Mouse (Mus musculus) heart, embryonic 11.5 days (tissue): ENCODE measurements around the gene Hist1h2ac. TPM values are rescaled to one million over a fixed set of nuclear protein-coding genes. Genes with fewer than 3 reads are reported as not detected.

Source experiments
- ATAC-seq: fragments of 200-750 bp; cut with Nextera tagmentation; replicated peaks from 2 replicates; pipeline ENCODE4 v1.8.0; 2017; ENCODE audit warnings: moderate library complexity; ENCODE audit not compliant: insufficient number of reproducible peaks, low FRiP score, low TSS enrichment
- H3K27ac ChIP-seq: fragments of 300-500 bp; sonication (generic); 2 replicates; pipeline ENCODE4 v1.5.1; 2014; ENCODE audit warnings: mild to moderate bottlenecking, low read depth, low read length
- H3K27me3 ChIP-seq: fragments of 300-500 bp; sonication (generic); 2 replicates; pipeline ENCODE4 v1.6.1; 2014; ENCODE audit warnings: mild to moderate bottlenecking, low read length, mixed read lengths; ENCODE audit not compliant: control insufficient read depth, insufficient read depth
- H3K36me3 ChIP-seq: fragments of 300-500 bp; sonication (generic); 2 replicates; pipeline ENCODE4 v1.6.1; 2014; ENCODE audit warnings: mild to moderate bottlenecking, low read length, moderate library complexity, mixed read lengths; ENCODE audit not compliant: control insufficient read depth, insufficient read depth
- H3K4me1 ChIP-seq: fragments of 300-500 bp; sonication (generic); 2 replicates; pipeline ENCODE4 v1.6.1; 2014; ENCODE audit warnings: low read length; ENCODE audit not compliant: control insufficient read depth, insufficient read depth
- H3K4me2 ChIP-seq: fragments of 300-500 bp; sonication (generic); 2 replicates; pipeline ENCODE4 v1.6.1; 2014; ENCODE audit warnings: mild to moderate bottlenecking, moderate library complexity
- H3K4me3 ChIP-seq: fragments of 300-500 bp; sonication (generic); 2 replicates; pipeline ENCODE4 v1.5.1; 2014; ENCODE audit warnings: low read depth, low read length
- H3K9ac ChIP-seq: fragments of 300-500 bp; sonication (generic); 2 replicates; pipeline ENCODE4 v1.6.1; 2014; ENCODE audit warnings: mild to moderate bottlenecking, low read depth, low read length, moderate library complexity
- H3K9me3 ChIP-seq: fragments of 300-500 bp; sonication (generic); replicated peaks from 2 replicates; pipeline ENCODE4 v1.6.1; 2016; ENCODE audit warnings: low read length; ENCODE audit not compliant: control insufficient read depth
- WGBS: fragments of 180-500 bp; shearing (Covaris S2); extraction: QIAGEN DNeasy Blood & Tissue Kit; methylation state at CpG from one replicate; pipeline ENCODE4 v1.1.7; 2014; ENCODE audit not compliant: insufficient replicate concordance; 5-methylcytosine and 5-hydroxymethylcytosine counted together
- polyA plus RNA-seq: library from polyadenylated mRNA; unstranded; fragments of >200 nt; fragmentation: Nextera tagmentation; extraction: Ambion mirVana; gene quantifications from 2 replicates; pipeline ENCODE4 v1.2.1, GENCODE M21; 2014

The Hist1h2ac gene
- polyA plus RNA-seq = 0.52 and 0.62 TPM in 2 replicates

- H3K9me3 ChIP-seq = no peaks in the 10 kb centered on the region
- H3K36me3 ChIP-seq = no peaks in the 10 kb centered on the region
- H3K4me3 ChIP-seq = peak within 1 kb of the TSS; percentile 49
- peak within 1 kb of the TSS; percentile 76 for H3K9ac ChIP-seq
- H3K27me3 ChIP-seq = no peaks in the 10 kb centered on the region
- H3K4me2 ChIP-seq = peak within 1 kb of the TSS; percentile 70
- WGBS = under 1% methylated on average over 32 of the region's 32 CpGs
- H3K27ac ChIP-seq = peak within 1 kb of the TSS; percentile 97
- peak; percentile 97 for ATAC-seq
- H3K4me1 ChIP-seq = 0 out of 2 replicates have a peak, but pooled peaks cover 8% of the 10 kb centered on the region
Observed at GRCm38 (mm10) chr13:23683755-23684281, at the start of gene Hist1h2ac, which contains the start of gene Hist1h2bc. TSS of gene Hist1h2ac (minus strand) at chr13:23683948. TSS of gene Hist1h2bc (plus strand) at chr13:23684199.

DNA sequence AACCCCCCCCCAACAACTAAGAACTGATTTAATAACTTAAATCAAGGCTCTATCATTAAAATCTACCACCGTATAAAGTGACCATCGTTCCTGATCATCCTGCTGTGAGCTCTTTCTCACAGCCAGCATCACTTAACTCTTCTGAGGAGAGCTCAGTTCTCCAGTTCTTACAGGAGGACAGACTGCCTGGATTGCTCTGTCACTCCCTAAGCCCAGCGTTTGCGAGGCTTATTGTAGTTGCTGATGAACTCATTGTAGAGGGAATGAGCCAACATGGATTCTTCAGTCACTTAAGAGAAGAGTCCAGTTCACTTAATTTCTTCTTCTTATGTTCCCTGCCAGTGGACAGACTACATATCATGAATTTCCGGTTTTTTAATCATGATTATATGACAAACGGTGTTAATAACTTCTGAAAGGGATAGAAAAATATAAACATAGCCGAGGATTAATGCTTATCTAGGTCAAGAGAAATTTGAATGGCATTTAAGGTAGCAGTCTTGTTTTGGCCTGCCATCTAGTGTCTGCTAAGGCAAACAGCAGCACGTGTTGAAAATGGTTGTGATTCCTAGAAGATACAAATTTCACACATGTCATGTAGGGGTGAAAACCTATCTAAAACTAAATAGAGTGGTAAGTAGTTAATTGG, 48.5 kb upstream of the Hist1h2ac start:
- no peak overlapping the region for H3K27ac ChIP-seq
- ATAC-seq = no peak
- H3K36me3 ChIP-seq = no peaks in the 10 kb centered on the region
- H3K4me2 ChIP-seq = no peak overlapping the region
- WGBS = 23% methylated on average over 8 of the region's 8 CpGs
- H3K4me3 ChIP-seq = no peak overlapping the region
- H3K9me3 ChIP-seq = no peaks in the 10 kb centered on the region
- H3K4me1 ChIP-seq = 0 out of 2 replicates have a peak, but pooled peaks cover 6% of the 10 kb centered on the region
- no peak overlapping the region for H3K9ac ChIP-seq
- H3K27me3 ChIP-seq = no peaks in the 10 kb centered on the region

DNA sequence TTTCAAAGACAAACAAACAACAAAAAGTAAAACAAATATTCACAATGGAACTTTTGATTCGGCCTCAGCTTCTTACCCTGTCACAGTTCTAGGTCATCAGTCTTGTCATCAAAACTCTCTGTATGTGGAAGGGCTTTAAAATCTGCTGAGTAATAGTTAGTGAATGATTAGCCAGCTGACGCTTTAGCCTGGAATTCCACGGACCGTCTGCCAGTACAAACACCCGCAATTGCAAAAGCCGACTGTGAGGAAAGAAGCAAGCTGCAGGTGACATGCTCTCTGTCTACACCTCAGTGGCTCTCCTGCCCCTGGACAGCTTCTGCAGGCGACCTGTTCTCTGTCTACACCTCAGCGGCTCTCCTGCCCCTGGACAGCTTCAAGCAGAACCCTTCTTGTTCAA, 46.7 kb upstream of the Hist1h2ac start:
- no peaks in the 10 kb centered on the region for H3K9me3 ChIP-seq
- no peak overlapping the region for H3K9ac ChIP-seq
- no peaks in the 10 kb centered on the region for H3K36me3 ChIP-seq
- 13% methylated on average over 8 of the region's 8 CpGs for WGBS
- peak overlapping the region; percentile 1; the same call in 1 of the 2 replicates for H3K4me2 ChIP-seq
- no peak overlapping the region for H3K4me3 ChIP-seq
- H3K4me1 ChIP-seq = 0 out of 2 replicates have a peak, but pooled peaks cover 6% of the 10 kb centered on the region
- H3K27me3 ChIP-seq = no peaks in the 10 kb centered on the region
- no peak overlapping the region for H3K27ac ChIP-seq
- no peak for ATAC-seq

GRCm38 (mm10) chr13:23729706-23730105, 46.0 kb upstream of the Hist1h2ac start:
- Histone ChIP-seq H3K9me3 (no peaks in the 10 kb centered on the region), H3K4me1 (0 out of 2 replicates have a peak, but pooled peaks cover 8% of the 10 kb centered on the region), H3K27me3 (no peaks in the 10 kb centered on the region), H3K27ac (no peak overlapping the region), H3K9ac (no peak overlapping the region), H3K36me3 (no peaks in the 10 kb centered on the region), H3K4me3 (no peak overlapping the region), H3K4me2 (no peak overlapping the region)
- WGBS = 92% methylated on average over 5 of the region's 5 CpGs
- ATAC-seq = no peak

- no peak for ATAC-seq
- no peak overlapping the region for H3K27ac ChIP-seq
Observed at GRCm38 (mm10) chr13:23729192-23729525, 45.4 kb upstream of the Hist1h2ac start.

GRCm38 (mm10) chr13:23728472-23729191, 44.9 kb upstream of the Hist1h2ac start:
- ATAC-seq = no peak
- Histone ChIP-seq H3K27ac (no peak overlapping the region), H3K36me3 (no peaks in the 10 kb centered on the region), H3K4me2 (no peak overlapping the region), H3K4me3 (no peak overlapping the region), H3K27me3 (no peaks in the 10 kb centered on the region), H3K4me1 (0 out of 2 replicates have a peak, but pooled peaks cover 9% of the 10 kb centered on the region), H3K9ac (no peak overlapping the region), H3K9me3 (no peaks in the 10 kb centered on the region)
- WGBS = 71% methylated on average over 18 of the region's 18 CpGs

More at GRCm38 (mm10) chr13:23729192-23729525, 45.4 kb upstream of the Hist1h2ac start:
- Histone ChIP-seq H3K4me1 (0 out of 2 replicates have a peak, but pooled peaks cover 9% of the 10 kb centered on the region), H3K9ac (no peak overlapping the region), H3K9me3 (no peaks in the 10 kb centered on the region), H3K4me3 (no peak overlapping the region), H3K4me2 (no peak overlapping the region), H3K36me3 (no peaks in the 10 kb centered on the region), H3K27me3 (no peaks in the 10 kb centered on the region)
- 87% methylated on average over 9 of the region's 9 CpGs for WGBS

DNA sequence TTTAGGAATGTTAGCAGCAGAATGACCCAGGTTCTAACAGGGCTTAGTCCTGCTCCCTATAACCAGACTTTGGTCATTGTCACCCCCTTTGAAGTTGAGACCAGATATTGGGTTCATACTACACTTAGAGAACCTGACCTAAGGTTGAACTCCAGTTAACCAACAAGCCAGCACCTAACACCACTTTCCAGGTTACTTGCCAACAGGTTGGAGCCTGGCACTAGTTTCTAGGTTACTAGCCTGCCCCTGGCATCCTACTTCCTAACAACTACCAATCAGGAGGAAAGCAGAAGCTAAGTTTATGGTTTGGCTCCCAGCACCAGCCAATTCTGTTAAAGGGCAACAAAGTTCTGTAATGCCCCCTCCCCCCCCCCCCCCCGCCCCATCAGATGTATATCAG, 41.5 kb upstream of the Hist1h2ac start:
- Histone ChIP-seq H3K36me3 (no peaks in the 10 kb centered on the region), H3K27ac (no peak overlapping the region), H3K4me1 (0 out of 2 replicates have a peak, but pooled peaks cover 7% of the 10 kb centered on the region), H3K4me3 (no peak overlapping the region), H3K9me3 (no peaks in the 10 kb centered on the region), H3K9ac (no peak overlapping the region), H3K27me3 (no peaks in the 10 kb centered on the region), H3K4me2 (no peak overlapping the region)
- WGBS = 40% methylated on average over 1 of the region's 1 CpGs
- ATAC-seq = no peak

DNA sequence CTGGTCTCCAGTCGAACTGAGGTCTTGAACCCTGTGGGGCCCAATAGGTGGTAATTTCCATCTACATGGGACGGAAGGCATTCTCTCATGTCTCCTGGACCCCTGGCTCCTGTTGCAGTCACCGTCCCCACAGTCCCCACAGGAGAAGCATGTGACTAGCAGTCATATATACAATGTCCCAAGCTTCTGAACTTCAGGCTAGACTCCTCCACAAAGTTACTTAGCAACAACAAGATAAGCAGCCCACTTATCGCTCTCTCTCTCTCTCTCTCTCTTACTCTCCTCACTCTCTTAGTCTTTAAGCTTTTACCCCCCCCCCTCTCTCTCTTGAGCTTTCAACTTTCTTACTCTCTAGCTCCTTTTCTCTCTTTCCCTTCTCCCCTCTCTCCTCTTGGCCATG, 40.5 kb upstream of the Hist1h2ac start:
- H3K27me3 ChIP-seq = no peaks in the 10 kb centered on the region
- H3K9me3 ChIP-seq = no peaks in the 10 kb centered on the region
- no peak overlapping the region for H3K27ac ChIP-seq
- no peak overlapping the region for H3K9ac ChIP-seq
- 41% methylated on average over 4 of the region's 4 CpGs for WGBS
- H3K36me3 ChIP-seq = no peaks in the 10 kb centered on the region
- no peak for ATAC-seq
- 0 out of 2 replicates have a peak, but pooled peaks cover 7% of the 10 kb centered on the region for H3K4me1 ChIP-seq
- no peak overlapping the region for H3K4me2 ChIP-seq
- no peak overlapping the region for H3K4me3 ChIP-seq
